Mouse (Mus musculus): ENCODE results near the gene Pspn. TPM values are rescaled to one million over a fixed set of nuclear protein-coding genes. Genes with fewer than 3 reads are reported as not detected.

Pspn gene
- polyA plus RNA-seq, 1 experiment, result not detected

DNA sequence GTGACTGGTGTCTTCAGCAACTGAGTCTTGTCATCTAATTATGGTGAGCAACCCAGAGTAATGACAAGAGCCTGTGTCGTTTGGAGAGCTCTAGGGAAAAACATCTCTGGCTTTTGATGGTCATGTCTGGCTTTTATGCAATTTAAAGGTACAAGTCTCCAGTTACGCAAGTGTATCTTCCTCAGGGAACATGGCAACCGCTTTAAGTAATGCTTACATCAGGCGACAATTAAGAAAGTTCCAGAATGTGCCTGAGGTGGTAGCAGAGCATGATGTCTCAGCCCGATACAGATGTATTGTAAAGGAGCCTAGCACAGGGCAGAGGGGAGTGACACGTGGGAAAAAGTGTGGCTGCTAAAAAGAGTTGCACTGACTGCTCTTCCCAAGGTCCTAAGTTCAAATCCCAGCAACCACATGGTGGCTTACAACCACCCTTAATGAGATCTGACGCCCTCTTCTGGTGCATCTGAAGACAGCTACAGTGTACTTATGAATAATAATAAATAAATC lies 10.8 kb downstream of the Pspn start:
- 66% methylated on average over 7 of the region's 7 CpGs for WGBS
- TF ChIP-seq CTCF (IDR thresholded peaks at IDR 0.05; ENCODE audit: insufficient read depth, low read depth, low read length) (no peak), POLR2A (IDR thresholded peaks at IDR 0.05; ENCODE audit: insufficient read depth, low read depth, low read length) (no peak)

DNA sequence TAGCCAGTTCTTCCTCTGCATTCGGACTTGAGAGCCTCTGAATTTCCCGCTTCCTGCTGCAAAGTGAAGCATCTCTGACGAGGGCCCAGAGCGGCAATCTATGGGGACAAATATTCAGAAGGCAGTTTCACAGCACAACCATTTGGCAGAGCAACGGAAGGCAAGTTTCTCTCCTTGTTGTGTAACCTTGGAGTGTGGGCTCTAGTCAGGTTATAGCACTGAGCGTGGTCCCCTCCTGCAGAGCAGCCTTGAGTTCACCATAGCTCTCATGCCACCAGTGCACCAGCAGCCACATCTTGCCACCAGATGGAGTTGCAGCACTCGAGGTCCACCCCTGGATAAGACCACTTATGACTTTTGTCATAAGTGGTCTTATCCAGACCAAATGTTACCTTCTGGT lies 11.4 kb downstream of the Pspn start:
- TF ChIP-seq POLR2A (IDR thresholded peaks at IDR 0.05; ENCODE audit: insufficient read depth, low read depth, low read length) (no peak), CTCF (IDR thresholded peaks at IDR 0.05; ENCODE audit: insufficient read depth, low read depth, low read length) (no peak)
- Histone ChIP-seq H3K27ac (ENCODE audit: insufficient read depth, low read depth, low read length) (no peak overlapping the region), H3K4me3 (ENCODE audit: insufficient read depth, low read depth, low read length) (no peak overlapping the region), H3K4me1 (ENCODE audit: control insufficient read depth, insufficient read depth, low read length) (peaks cover 12% of the 10 kb centered on the region)
- 87% methylated on average over 7 of the region's 7 CpGs for WGBS

More for the DNA sequence above, 10.8 kb downstream of the Pspn start:
- Histone ChIP-seq H3K4me3 (ENCODE audit: insufficient read depth, low read depth, low read length) (no peak overlapping the region), H3K27ac (ENCODE audit: insufficient read depth, low read depth, low read length) (no peak overlapping the region), H3K4me1 (ENCODE audit: control insufficient read depth, insufficient read depth, low read length) (peaks cover 12% of the 10 kb centered on the region)

DNA sequence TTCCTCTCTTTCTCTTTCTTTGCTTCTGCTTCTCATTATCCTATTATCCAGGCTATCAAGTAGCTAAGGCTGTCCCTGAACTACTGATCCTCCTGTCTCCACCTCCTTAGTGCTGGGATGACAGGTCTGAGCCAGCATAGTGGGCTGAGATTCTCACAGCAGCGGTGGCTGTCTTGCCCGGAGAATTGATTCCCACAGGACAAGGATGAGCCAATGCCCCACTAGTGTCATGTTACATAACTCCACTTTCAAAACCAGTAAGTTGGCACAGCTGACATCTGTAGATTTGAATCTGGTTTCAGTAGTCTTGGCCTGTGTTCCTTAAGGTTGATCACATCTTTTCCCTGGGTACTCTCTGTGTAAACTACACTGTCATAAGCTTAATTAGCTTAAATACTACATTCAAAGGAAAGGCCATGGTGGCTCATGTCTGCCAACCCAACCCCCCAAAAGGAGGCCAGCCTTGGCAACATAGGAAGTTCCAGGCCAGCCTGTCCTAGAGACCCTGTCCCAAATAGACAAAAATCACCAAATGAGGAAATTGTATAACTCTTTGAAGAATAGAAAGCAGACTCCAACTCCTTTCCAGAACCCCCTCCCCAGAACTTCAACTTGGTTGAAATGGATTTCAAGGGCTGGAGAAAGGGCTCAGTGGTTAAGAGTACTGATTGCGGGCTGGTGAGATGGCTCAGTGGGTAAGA lies 13.6 kb downstream of the Pspn start:
- H3K27ac ChIP-seq (ENCODE audit: insufficient read depth, low read depth, low read length), result no peak overlapping the region
- no peak overlapping the region for H3K4me3 ChIP-seq (ENCODE audit: insufficient read depth, low read depth, low read length)
- peaks cover 5% of the 10 kb centered on the region for H3K4me1 ChIP-seq (ENCODE audit: control insufficient read depth, insufficient read depth, low read length)
- TF ChIP-seq CTCF (IDR thresholded peaks at IDR 0.05; ENCODE audit: insufficient read depth, low read depth, low read length), result no peak
- no peak for TF ChIP-seq POLR2A (IDR thresholded peaks at IDR 0.05; ENCODE audit: insufficient read depth, low read depth, low read length)
- WGBS, result 80% methylated on average over 3 of the region's 3 CpGs

DNA sequence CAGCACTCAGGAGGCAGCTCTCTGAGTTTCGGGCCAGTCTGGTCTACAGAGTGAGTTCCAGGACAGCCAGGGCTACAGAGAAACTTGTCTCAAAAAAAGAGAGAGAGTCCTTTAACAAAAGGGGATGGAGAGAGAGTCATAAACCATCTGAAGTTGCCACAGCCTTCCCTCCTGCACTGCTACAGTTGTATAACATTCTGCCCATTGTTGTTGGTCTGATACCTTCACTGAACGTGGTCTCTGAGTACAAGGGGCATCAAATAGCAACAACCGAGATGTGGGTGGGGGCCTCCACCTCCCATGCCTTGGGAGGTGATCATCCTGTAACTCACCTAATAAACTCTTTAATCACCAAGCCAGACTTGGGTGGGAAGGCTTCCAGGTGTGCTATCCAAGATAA lies 14.2 kb downstream of the Pspn start:
- TF ChIP-seq CTCF (IDR thresholded peaks at IDR 0.05; ENCODE audit: insufficient read depth, low read depth, low read length), result no peak
- TF ChIP-seq POLR2A (IDR thresholded peaks at IDR 0.05; ENCODE audit: insufficient read depth, low read depth, low read length), result no peak
- no peaks in the 10 kb centered on the region for H3K4me1 ChIP-seq (ENCODE audit: control insufficient read depth, insufficient read depth, low read length)
- 75% methylated on average over 3 of the region's 3 CpGs for WGBS
- H3K4me3 ChIP-seq (ENCODE audit: insufficient read depth, low read depth, low read length), result no peak overlapping the region
- no peak overlapping the region for H3K27ac ChIP-seq (ENCODE audit: insufficient read depth, low read depth, low read length)

DNA sequence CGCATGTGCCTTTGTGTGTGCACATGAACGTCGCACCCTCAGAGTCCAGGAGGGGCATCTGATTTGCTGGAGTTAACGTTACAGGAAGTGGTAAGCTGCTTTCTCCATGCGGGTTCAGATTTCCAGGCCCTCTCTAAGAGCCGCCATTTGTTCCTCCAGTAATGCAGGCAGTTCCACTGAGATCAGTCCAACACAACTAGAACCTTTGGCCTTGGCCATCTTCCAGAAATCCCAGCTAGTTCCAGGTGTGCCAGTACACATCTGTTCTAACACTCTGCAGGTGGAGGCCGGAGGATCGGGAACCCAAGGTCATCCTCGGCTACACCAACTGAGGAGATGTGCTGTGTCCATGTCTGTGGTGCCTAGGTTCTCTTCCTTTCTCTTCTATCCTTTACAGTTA lies 14.9 kb downstream of the Pspn start:
- WGBS, result 86% methylated on average over 9 of the region's 9 CpGs
- H3K27ac ChIP-seq (ENCODE audit: insufficient read depth, low read depth, low read length), result no peak overlapping the region
- no peak overlapping the region for H3K4me3 ChIP-seq (ENCODE audit: insufficient read depth, low read depth, low read length)
- H3K4me1 ChIP-seq (ENCODE audit: control insufficient read depth, insufficient read depth, low read length), result no peaks in the 10 kb centered on the region
- TF ChIP-seq CTCF (IDR thresholded peaks at IDR 0.05; ENCODE audit: insufficient read depth, low read depth, low read length) (no peak), POLR2A (IDR thresholded peaks at IDR 0.05; ENCODE audit: insufficient read depth, low read depth, low read length) (no peak)

DNA sequence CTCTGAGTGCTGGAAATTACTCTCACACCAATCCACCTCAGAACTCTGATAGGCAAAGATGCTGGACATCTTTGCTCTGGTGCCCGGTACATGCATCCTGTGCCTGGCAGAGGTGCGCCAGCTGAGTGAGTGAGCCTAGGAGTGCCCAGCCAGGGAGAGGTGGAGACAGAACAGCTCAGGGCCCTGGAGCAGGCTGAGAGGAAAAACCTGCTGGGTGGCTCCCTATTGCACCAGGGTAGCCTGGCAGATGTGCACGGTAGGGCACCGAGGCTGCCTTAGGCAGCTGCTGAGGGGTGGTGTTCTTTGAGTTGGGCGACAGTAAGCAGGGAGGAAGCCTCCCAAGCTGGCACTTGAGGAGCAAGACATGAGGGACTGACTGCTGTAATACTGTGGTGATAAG lies 17.8 kb downstream of the Pspn start, which contains the start of gene Acer1:
Gene Acer1, minus strand, starts transcription at position 114 of the 400 bp plus-strand sequence.
- H3K4me1 ChIP-seq (ENCODE audit: control insufficient read depth, insufficient read depth, low read length), result no peaks in the 10 kb centered on the region
- 79% methylated on average over 5 of the region's 5 CpGs for WGBS
- H3K27ac ChIP-seq (ENCODE audit: insufficient read depth, low read depth, low read length), result no peak within 1 kb of the TSS
- no peak for TF ChIP-seq POLR2A (IDR thresholded peaks at IDR 0.05; ENCODE audit: insufficient read depth, low read depth, low read length)
- no peak for TF ChIP-seq CTCF (IDR thresholded peaks at IDR 0.05; ENCODE audit: insufficient read depth, low read depth, low read length)
- no peak within 1 kb of the TSS for H3K4me3 ChIP-seq (ENCODE audit: insufficient read depth, low read depth, low read length)

DNA sequence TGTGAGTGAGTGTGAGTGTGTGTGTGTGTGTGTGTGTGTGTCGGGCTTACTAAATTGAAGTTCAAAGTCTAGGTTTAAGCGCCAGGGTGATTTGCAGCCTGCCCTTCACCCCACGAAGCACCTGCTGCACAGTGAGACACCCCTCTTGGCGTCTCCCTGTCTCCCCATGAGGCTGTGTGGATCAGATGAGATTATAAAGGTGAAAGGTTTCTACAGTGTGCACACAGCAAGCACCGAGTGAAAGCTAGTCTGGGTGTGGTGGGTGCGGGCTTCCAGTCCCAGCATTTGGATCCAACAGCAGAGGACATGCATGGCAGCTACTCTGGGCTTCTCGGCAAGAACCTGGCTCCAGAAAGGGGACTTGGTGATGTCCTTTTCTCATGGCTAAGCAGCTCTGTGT lies 18.8 kb downstream of the Pspn start:
- no peak overlapping the region for H3K27ac ChIP-seq (ENCODE audit: insufficient read depth, low read depth, low read length)
- TF ChIP-seq POLR2A (IDR thresholded peaks at IDR 0.05; ENCODE audit: insufficient read depth, low read depth, low read length), result no peak
- TF ChIP-seq CTCF (IDR thresholded peaks at IDR 0.05; ENCODE audit: insufficient read depth, low read depth, low read length), result no peak
- no peaks in the 10 kb centered on the region for H3K4me1 ChIP-seq (ENCODE audit: control insufficient read depth, insufficient read depth, low read length)
- 83% methylated on average over 7 of the region's 7 CpGs for WGBS
- H3K4me3 ChIP-seq (ENCODE audit: insufficient read depth, low read depth, low read length), result no peak overlapping the region

DNA sequence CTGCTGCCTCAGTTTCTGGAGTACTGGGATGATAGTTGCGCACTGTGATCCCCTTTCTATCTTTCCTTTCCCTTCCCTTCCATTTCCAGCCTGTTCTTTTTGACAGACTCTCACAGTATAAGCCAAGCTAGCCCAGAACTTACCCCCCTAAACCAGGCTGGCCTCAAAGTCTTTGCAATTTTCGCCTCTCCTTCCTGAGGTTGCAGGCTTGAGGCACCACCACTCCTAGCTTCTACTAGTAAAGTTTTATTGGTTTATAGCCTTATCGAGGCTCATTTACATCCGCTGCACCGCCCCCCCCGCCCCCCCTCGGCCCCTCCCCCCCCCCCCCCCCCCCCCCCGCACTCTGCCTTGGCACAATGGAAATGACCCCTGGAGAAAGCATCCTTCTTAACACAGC lies 20.3 kb downstream of the Pspn start:
- WGBS, result 39% methylated on average over 7 of the region's 8 CpGs
- Histone ChIP-seq H3K4me1 (ENCODE audit: control insufficient read depth, insufficient read depth, low read length) (no peaks in the 10 kb centered on the region), H3K4me3 (ENCODE audit: insufficient read depth, low read depth, low read length) (no peak overlapping the region), H3K27ac (ENCODE audit: insufficient read depth, low read depth, low read length) (no peak overlapping the region)
- no peak for TF ChIP-seq CTCF (IDR thresholded peaks at IDR 0.05; ENCODE audit: insufficient read depth, low read depth, low read length)
- TF ChIP-seq POLR2A (IDR thresholded peaks at IDR 0.05; ENCODE audit: insufficient read depth, low read depth, low read length), result no peak

DNA sequence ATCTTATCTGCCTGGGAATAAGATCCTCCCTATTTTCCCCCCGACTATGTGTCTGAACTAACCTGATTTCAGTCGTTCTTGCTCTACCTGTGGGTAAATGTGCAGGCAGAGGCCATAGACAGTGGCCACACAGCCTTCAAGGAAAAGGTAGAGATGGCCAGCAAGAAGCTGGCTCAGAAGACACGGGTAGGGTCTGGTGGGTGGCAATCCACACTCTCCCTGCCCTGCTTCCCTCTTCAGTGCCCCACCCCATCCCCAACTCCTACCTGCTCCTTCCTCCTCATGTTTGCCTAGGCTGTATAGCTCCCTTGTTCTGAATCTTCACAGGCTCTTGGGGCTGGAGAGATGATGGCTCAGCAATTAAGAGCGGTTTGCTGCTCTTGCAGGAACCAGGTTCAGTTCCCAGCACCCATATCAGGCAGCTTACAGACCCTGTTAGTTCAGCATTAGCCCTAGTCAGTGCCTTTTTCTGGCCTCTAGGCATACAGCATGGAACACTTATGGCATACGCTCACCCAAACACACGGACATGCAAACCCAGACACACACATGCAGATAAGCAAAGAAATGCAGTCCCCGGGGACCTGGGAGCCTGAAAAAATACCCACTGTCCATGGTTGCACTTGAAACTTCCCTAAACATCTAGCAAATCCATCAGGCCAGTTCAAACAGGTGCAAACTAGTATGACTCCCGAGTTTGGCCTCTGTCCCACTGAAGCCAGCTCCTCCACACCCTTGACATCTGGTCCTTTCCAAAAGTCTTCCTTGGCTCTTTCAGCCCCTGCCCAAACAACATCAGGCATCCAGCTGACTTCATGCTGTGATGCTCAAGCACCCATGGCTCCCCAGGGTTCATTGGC lies 23.1 kb downstream of the Pspn start:
- WGBS, result 83% methylated on average over 8 of the region's 8 CpGs
- TF ChIP-seq CTCF (IDR thresholded peaks at IDR 0.05; ENCODE audit: insufficient read depth, low read depth, low read length) (no peak), POLR2A (IDR thresholded peaks at IDR 0.05; ENCODE audit: insufficient read depth, low read depth, low read length) (no peak)
- Histone ChIP-seq H3K27ac (ENCODE audit: insufficient read depth, low read depth, low read length) (no peak overlapping the region), H3K4me3 (ENCODE audit: insufficient read depth, low read depth, low read length) (no peak overlapping the region), H3K4me1 (ENCODE audit: control insufficient read depth, insufficient read depth, low read length) (no peaks in the 10 kb centered on the region)
